8 mouse cellular contexts compared by ENCODE assay signal in the genomic region with DNA sequence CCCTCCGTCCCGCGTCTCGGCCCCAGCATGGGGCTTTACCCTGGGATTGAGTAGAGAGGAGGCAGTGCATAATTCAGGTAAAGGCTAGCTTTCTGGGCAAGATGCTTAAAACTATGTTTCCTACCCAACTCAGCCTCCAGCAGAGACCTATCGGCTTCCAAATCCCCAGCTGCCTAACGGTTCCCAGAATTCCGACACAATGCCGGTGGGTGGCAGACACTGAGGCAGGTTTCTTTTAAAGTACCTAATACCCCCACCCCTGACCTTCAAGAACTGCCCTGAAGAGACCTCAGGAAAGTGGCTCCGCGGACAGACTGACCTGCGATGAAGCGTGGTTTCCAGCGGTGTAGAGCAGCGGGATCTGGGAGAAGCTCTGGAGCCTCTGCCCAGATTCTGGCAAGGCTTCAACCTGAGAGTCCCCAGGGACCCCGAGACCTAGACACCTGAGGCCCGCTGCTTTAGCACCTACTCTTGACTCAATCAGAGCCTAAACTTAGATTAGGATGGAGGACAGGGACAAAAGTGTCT. TPM values are rescaled to one million over a fixed set of nuclear protein-coding genes. Genes with fewer than 3 reads are reported as not detected.
DNase-seq lines count a peak whose midpoint lies in the region; ATAC-seq lines count a peak whose summit lies in the region.

No protein-coding gene starts in this region.

- peak overlapping the region; percentile 84 for H3K4me2 ChIP-seq in kidney, embryonic 15.5 days
- H3K4me2 ChIP-seq in embryonic facial prominence, embryonic 12.5 days (replicated peaks): peak overlapping the region; percentile 89
- H3K4me2 ChIP-seq in intestine, embryonic 16.5 days (ENCODE audit: low read depth, low read length): peak overlapping the region; percentile 89
- H3K4me2 ChIP-seq in neural tube, embryonic 13.5 days: peak overlapping the region; percentile 85

- peak overlapping the region; percentile 75 for H3K27ac ChIP-seq in kidney, embryonic 15.5 days
- H3K27ac ChIP-seq in embryonic facial prominence, embryonic 12.5 days: no peak overlapping the region
- H3K27ac ChIP-seq in intestine, embryonic 16.5 days (ENCODE audit: low read length): peak overlapping the region; percentile 17
- no peak overlapping the region for H3K27ac ChIP-seq in neural tube, embryonic 13.5 days (replicated peaks)

- no peaks in the 10 kb centered on the region for H3K9me3 ChIP-seq in kidney, embryonic 15.5 days (replicated peaks)
- no peaks in the 10 kb centered on the region for H3K9me3 ChIP-seq in embryonic facial prominence, embryonic 12.5 days
- H3K9me3 ChIP-seq in intestine, embryonic 16.5 days (ENCODE audit: control insufficient read depth, low read length): no peaks in the 10 kb centered on the region
- H3K9me3 ChIP-seq in neural tube, embryonic 13.5 days: 0 out of 2 replicates have a peak, but pooled peaks cover 4% of the 10 kb centered on the region

- no peak for DNase-seq in kidney, adult 8-10 months
- no peak for DNase-seq in right cerebral cortex, adult 18-20 months
- DNase-seq in right cerebral cortex, postnatal 25 days: no peak
- DNase-seq in gastrocnemius, postnatal 36 days: no peak

- no peak for ATAC-seq in kidney, embryonic 15.5 days (replicated peaks; ENCODE audit: low FRiP score)
- ATAC-seq in embryonic facial prominence, embryonic 12.5 days (ENCODE audit: insufficient number of reproducible peaks, insufficient read depth, low FRiP score, low TSS enrichment): no peak
- ATAC-seq in intestine, embryonic 16.5 days: no peak
- ATAC-seq in neural tube, embryonic 13.5 days (ENCODE audit: low read depth): no peak

- H3K9ac ChIP-seq in kidney, embryonic 15.5 days: peak overlapping the region; percentile 40
- peak overlapping the region; percentile 47 for H3K9ac ChIP-seq in embryonic facial prominence, embryonic 12.5 days
- H3K9ac ChIP-seq in intestine, embryonic 16.5 days (ENCODE audit: low read depth, low read length): peak overlapping the region; percentile 64
- H3K9ac ChIP-seq in neural tube, embryonic 13.5 days: peak overlapping the region; percentile 55

- no peaks in the 10 kb centered on the region for H3K36me3 ChIP-seq in kidney, embryonic 15.5 days
- H3K36me3 ChIP-seq in embryonic facial prominence, embryonic 12.5 days: no peaks in the 10 kb centered on the region
- H3K36me3 ChIP-seq in intestine, embryonic 16.5 days (ENCODE audit: control insufficient read depth, insufficient read depth, low read length): no peaks in the 10 kb centered on the region
- no peaks in the 10 kb centered on the region for H3K36me3 ChIP-seq in neural tube, embryonic 13.5 days

- peaks cover 46% of the 10 kb centered on the region for H3K27me3 ChIP-seq in kidney, embryonic 15.5 days
- H3K27me3 ChIP-seq in embryonic facial prominence, embryonic 12.5 days: peaks cover 54% of the 10 kb centered on the region
- peaks cover 29% of the 10 kb centered on the region for H3K27me3 ChIP-seq in intestine, embryonic 16.5 days (replicated peaks; ENCODE audit: control insufficient read depth, insufficient read depth, low read length)
- H3K27me3 ChIP-seq in neural tube, embryonic 13.5 days: peaks cover 86% of the 10 kb centered on the region

- H3K4me3 ChIP-seq in kidney, embryonic 15.5 days (replicated peaks): peak overlapping the region; percentile 50
- H3K4me3 ChIP-seq in embryonic facial prominence, embryonic 12.5 days: peak overlapping the region; percentile 44
- peak overlapping the region; percentile 47 for H3K4me3 ChIP-seq in intestine, embryonic 16.5 days (ENCODE audit: low read length)
- H3K4me3 ChIP-seq in neural tube, embryonic 13.5 days: peak overlapping the region; percentile 46

- peaks cover 45% of the 10 kb centered on the region for H3K4me1 ChIP-seq in kidney, embryonic 15.5 days
- peaks cover 23% of the 10 kb centered on the region for H3K4me1 ChIP-seq in embryonic facial prominence, embryonic 12.5 days
- H3K4me1 ChIP-seq in intestine, embryonic 16.5 days (ENCODE audit: control insufficient read depth, insufficient read depth, low read length): peaks cover 25% of the 10 kb centered on the region
- H3K4me1 ChIP-seq in neural tube, embryonic 13.5 days (replicated peaks): peaks cover 37% of the 10 kb centered on the region

- intact Hi-C loops in gastrocnemius, postnatal 36 days (cut with DNase I): no loop called here

- WGBS in kidney, embryonic 15.5 days: under 1% methylated on average over 16 of the region's 16 CpGs
- WGBS in embryonic facial prominence, embryonic 12.5 days: 1% methylated on average over 16 of the region's 16 CpGs
- 1% methylated on average over 16 of the region's 16 CpGs for WGBS in intestine, embryonic 16.5 days
- under 1% methylated on average over 16 of the region's 16 CpGs for WGBS in neural tube, embryonic 13.5 days

RNA-seq across cellular contexts. Expression of gene Cyp1b1, which starts 0.4 kb away (rescaled TPM):
- polyA plus RNA-seq in kidney, embryonic 15.5 days (2015; fragmentation: Nextera tagmentation; extraction: Ambion mirVana): 16.5 and 17.2 TPM in 2 replicates
- polyA plus RNA-seq in embryonic facial prominence, embryonic 12.5 days (2016; fragmentation: Nextera tagmentation; extraction: Ambion mirVana): 10.1 and 13.4 TPM in 2 replicates
- polyA plus RNA-seq in intestine, embryonic 16.5 days (2015; fragmentation: Nextera tagmentation; extraction: Ambion mirVana): 6.9 and 8.9 TPM in 2 replicates
- polyA plus RNA-seq in neural tube, embryonic 13.5 days (2015; fragmentation: Nextera tagmentation; extraction: Ambion mirVana): 6.8 and 9.1 TPM in 2 replicates
- total RNA-seq in gastrocnemius, postnatal 36 days (2021): 1 to 10 TPM in 1 of 2 experiments, under 1 TPM in 1; 0.26 to 1.3 TPM

Comparison
In these comparisons a context has a peak if more than half of its experiments do, and no peak if none do; other contexts are left out.
1. H3K27ac ChIP-seq: peak in kidney, embryonic 15.5 days (single experiment) and intestine, embryonic 16.5 days (single experiment); none in embryonic facial prominence, embryonic 12.5 days (single experiment) and neural tube, embryonic 13.5 days (single experiment).
2. Peak in every context shown above with its lines, with median percentiles within 50 percentile points of each other: H3K4me2 ChIP-seq, H3K4me3 ChIP-seq and H3K9ac ChIP-seq.